Mouse (Mus musculus) heart, embryonic 13.5 days (tissue): ENCODE data around the gene Selenov. TPM values are rescaled to one million over a fixed set of nuclear protein-coding genes. Genes with fewer than 3 reads are reported as not detected.

Experiments
- ATAC-seq: fragments of 200-750 bp; cut with Nextera tagmentation; 2 replicates; pipeline ENCODE4 v1.8.0; 2017; ENCODE audit warnings: moderate TSS enrichment; ENCODE audit not compliant: insufficient number of reproducible peaks, low FRiP score, low TSS enrichment; ENCODE audit errors: extremely low read depth
- H3K27ac ChIP-seq: fragments of 300-500 bp; sonication (generic); replicated peaks from 2 replicates; pipeline ENCODE4 v1.5.1; 2015; ENCODE audit warnings: moderate library complexity, mild to moderate bottlenecking, inconsistent platforms
- H3K27me3 ChIP-seq: fragments of 300-500 bp; sonication (generic); replicated peaks from 2 replicates; pipeline ENCODE4 v1.6.1; 2015; ENCODE audit warnings: mild to moderate bottlenecking, inconsistent platforms
- H3K36me3 ChIP-seq: fragments of 300-500 bp; sonication (generic); 2 replicates; pipeline ENCODE4 v1.6.1; 2015; ENCODE audit warnings: mild to moderate bottlenecking, inconsistent platforms
- H3K4me1 ChIP-seq: fragments of 300-500 bp; sonication (generic); 2 replicates; pipeline ENCODE4 v1.6.1; 2015; ENCODE audit warnings: inconsistent platforms
- H3K4me2 ChIP-seq: fragments of 300-500 bp; sonication (generic); 2 replicates; pipeline ENCODE4 v1.6.1; 2015; ENCODE audit warnings: inconsistent platforms, mild to moderate bottlenecking, moderate library complexity
- H3K4me3 ChIP-seq: fragments of 300-500 bp; sonication (generic); 2 replicates; pipeline ENCODE4 v1.5.1; 2015; ENCODE audit warnings: moderate library complexity, mild to moderate bottlenecking, inconsistent platforms
- H3K9ac ChIP-seq: fragments of 300-500 bp; sonication (generic); 2 replicates; pipeline ENCODE4 v1.6.1; 2015; ENCODE audit warnings: inconsistent platforms, mild to moderate bottlenecking, moderate library complexity
- H3K9me3 ChIP-seq: fragments of 300-500 bp; sonication (generic); 2 replicates; pipeline ENCODE4 v1.6.1; 2016; ENCODE audit warnings: inconsistent platforms
- WGBS: fragments of 180-500 bp; shearing (Covaris S2); methylation state at CpG from one replicate; pipeline ENCODE4 v1.1.7; 2015; ENCODE audit warnings: mixed read lengths; 5-methylcytosine and 5-hydroxymethylcytosine counted together
- polyA plus RNA-seq: library from polyadenylated mRNA; unstranded; fragments of >200 nt; fragmentation: Nextera tagmentation; extraction: Ambion mirVana; gene quantifications from 2 replicates; pipeline ENCODE4 v1.2.1, GENCODE M21; 2015

Selenov gene
- polyA plus RNA-seq, 1 experiment from 2014 or later, result not detected

DNA sequence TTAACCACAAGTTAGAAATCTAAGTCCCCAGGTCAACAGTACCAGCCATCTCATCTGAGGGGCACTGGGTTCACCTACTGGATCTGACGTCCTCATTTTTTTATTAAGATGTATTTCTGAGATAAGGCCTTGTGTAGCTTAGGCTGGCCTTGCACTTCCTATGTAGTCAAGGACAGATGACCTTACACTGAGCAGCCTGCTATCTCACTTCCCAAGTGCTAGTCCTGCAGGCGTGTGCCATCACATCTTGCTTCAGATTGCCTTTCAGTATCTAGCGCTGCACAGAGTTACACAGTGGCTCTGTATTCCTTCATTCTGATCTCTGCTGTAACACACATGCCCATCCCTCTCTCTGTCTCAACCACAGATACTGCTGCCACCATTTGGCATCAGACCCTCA, 27.1 kb upstream of the Selenov start:
- no peaks in the 10 kb centered on the region for H3K4me1 ChIP-seq
- no peak for ATAC-seq
- H3K4me3 ChIP-seq, result no peak overlapping the region
- H3K36me3 ChIP-seq, result peaks cover 92% of the 10 kb centered on the region
- no peaks in the 10 kb centered on the region for H3K27me3 ChIP-seq
- H3K9ac ChIP-seq, result no peak overlapping the region
- no peaks in the 10 kb centered on the region for H3K9me3 ChIP-seq
- no peak overlapping the region for H3K4me2 ChIP-seq
- 81% methylated on average over 3 of the region's 3 CpGs for WGBS
- no peak overlapping the region for H3K27ac ChIP-seq

DNA sequence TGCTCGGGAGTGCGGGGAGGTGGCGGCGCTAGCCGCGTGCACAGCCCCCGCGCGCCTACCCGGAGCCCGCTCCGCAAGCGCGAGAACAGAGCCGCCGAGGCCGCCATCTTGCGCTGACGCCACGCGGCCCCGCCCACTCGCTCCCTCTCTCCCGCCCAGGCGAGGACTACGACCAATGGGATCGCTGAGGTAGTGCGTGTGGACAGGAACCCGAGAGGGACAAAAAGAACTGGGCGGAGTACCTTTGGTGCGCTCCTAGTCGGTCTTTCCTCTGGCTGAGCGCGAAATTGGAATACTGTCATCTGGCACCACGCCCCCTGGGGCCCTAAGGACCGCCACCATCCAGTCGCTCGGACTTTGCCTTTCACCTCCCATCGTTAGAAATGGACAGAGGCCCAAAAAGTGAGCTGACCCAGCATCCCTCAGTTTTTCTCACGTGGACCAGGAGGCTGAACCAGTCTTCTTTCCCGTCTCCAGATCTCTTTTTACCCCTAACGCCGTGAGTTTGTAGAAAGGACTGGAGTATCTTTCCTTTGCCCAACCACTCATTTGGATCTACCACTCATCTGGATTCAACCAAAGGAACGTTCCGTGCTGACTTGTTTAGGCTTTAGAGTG, 21.0 kb upstream of the Selenov start, which contains the start of gene Timm50:
Gene Timm50 (minus strand): TSS at position 147 of the 618 bp plus-strand sequence.
- WGBS, result under 1% methylated on average over 43 of the region's 45 CpGs
- Histone ChIP-seq H3K4me3 (peak within 1 kb of the TSS; percentile 93), H3K9me3 (no peaks in the 10 kb centered on the region), H3K4me1 (peaks cover 19% of the 10 kb centered on the region), H3K27ac (peak within 1 kb of the TSS; percentile 57), H3K4me2 (peak within 1 kb of the TSS; percentile 92), H3K36me3 (peaks cover 67% of the 10 kb centered on the region), H3K27me3 (no peaks in the 10 kb centered on the region), H3K9ac (peak within 1 kb of the TSS; percentile 92)
- ATAC-seq, result peak; percentile 92

DNA sequence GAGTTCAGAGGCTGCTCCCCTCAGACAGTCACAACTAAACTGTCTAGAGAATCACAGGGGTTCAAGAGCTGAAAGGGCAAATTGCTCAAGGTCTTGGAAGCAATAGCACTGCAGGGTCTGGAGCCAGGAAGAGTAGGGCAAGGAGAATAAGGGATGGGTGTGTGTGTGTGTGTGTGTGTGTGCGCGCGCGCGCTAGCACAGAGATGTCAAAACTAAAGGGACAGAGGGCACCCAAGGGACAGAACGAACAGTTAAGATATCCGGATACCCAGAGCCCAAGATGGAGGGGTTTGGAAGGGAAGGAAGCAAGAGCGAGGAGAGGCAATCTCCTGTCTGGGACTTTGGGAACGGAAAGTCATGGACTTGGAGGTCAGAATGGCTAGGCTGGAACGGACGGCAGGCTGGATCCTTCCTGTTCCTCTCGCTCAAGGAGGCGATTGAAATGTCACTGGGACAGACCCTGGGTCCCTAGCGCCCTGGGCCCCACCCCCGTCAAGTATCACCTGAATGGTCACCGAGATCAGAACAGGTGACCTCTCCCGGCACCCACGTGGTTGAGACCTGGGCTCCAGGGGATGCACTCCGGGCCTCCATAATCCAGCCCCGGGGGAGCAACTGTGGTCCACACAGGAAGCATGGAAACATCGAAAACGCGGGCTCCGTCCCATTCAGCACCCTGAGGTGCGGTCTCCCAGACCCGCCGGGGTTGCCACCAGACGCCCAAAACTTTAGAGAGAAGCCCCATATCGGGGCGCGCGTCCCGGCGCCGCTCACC, 20.4 kb upstream of the Selenov start:
- Histone ChIP-seq H3K27ac (peak overlapping the region; percentile 57), H3K9me3 (no peaks in the 10 kb centered on the region), H3K36me3 (peaks cover 67% of the 10 kb centered on the region), H3K4me3 (peak overlapping the region; percentile 93), H3K4me1 (peaks cover 19% of the 10 kb centered on the region), H3K27me3 (no peaks in the 10 kb centered on the region), H3K4me2 (peak overlapping the region; percentile 92), H3K9ac (peak overlapping the region; percentile 92)
- peak; percentile 27; the same call in 1 of the 2 replicates for ATAC-seq
- WGBS, result 4% methylated on average over 35 of the region's 35 CpGs

- H3K4me3 ChIP-seq, result no peak overlapping the region
- H3K4me1 ChIP-seq, result peaks cover 19% of the 10 kb centered on the region
- no peaks in the 10 kb centered on the region for H3K27me3 ChIP-seq
- H3K36me3 ChIP-seq, result peaks cover 67% of the 10 kb centered on the region
- 61% methylated on average over 9 of the region's 9 CpGs for WGBS
- no peak overlapping the region for H3K9ac ChIP-seq
- H3K27ac ChIP-seq, result no peak overlapping the region
- no peak for ATAC-seq
- no peak overlapping the region for H3K4me2 ChIP-seq
- H3K9me3 ChIP-seq, result no peaks in the 10 kb centered on the region
These were observed 18.8 kb upstream of the Selenov start for GRCm38 (mm10) chr7:28309737-28310136.

DNA sequence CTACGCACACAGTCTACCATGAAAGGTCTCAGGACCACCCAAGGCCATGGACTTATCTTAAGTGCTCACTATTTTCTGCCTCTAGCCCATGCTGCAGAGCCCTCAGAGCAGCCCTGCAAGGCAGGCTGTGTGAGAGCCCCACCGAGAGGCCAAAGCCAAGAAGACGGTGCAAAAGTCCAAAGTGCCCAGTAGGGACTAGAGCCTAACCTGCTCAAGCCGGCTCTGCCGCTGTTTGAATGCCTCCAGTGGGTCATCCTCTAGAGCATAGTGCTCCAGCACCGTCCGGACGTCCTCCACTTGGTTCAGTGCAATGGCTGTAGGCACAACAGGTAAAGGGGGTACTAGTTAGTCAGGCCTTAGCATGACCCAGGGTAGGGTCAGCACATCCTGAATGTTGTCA, 15.2 kb upstream of the Selenov start:
- Histone ChIP-seq H3K4me1 (peaks cover 24% of the 10 kb centered on the region), H3K27ac (no peak overlapping the region), H3K27me3 (peaks cover 26% of the 10 kb centered on the region), H3K4me3 (no peak overlapping the region), H3K36me3 (peaks cover 59% of the 10 kb centered on the region), H3K9ac (no peak overlapping the region), H3K4me2 (no peak overlapping the region), H3K9me3 (no peaks in the 10 kb centered on the region)
- WGBS, result 78% methylated on average over 8 of the region's 8 CpGs
- no peak for ATAC-seq

GRCm38 (mm10) chr7:28305641-28306040, 14.7 kb upstream of the Selenov start:
- Histone ChIP-seq H3K9ac (no peak overlapping the region), H3K4me1 (peaks cover 20% of the 10 kb centered on the region), H3K4me2 (no peak overlapping the region), H3K9me3 (no peaks in the 10 kb centered on the region), H3K4me3 (no peak overlapping the region), H3K27me3 (peaks cover 32% of the 10 kb centered on the region), H3K27ac (no peak overlapping the region), H3K36me3 (peaks cover 59% of the 10 kb centered on the region)
- WGBS, result 83% methylated on average over 10 of the region's 10 CpGs
- no peak for ATAC-seq

DNA sequence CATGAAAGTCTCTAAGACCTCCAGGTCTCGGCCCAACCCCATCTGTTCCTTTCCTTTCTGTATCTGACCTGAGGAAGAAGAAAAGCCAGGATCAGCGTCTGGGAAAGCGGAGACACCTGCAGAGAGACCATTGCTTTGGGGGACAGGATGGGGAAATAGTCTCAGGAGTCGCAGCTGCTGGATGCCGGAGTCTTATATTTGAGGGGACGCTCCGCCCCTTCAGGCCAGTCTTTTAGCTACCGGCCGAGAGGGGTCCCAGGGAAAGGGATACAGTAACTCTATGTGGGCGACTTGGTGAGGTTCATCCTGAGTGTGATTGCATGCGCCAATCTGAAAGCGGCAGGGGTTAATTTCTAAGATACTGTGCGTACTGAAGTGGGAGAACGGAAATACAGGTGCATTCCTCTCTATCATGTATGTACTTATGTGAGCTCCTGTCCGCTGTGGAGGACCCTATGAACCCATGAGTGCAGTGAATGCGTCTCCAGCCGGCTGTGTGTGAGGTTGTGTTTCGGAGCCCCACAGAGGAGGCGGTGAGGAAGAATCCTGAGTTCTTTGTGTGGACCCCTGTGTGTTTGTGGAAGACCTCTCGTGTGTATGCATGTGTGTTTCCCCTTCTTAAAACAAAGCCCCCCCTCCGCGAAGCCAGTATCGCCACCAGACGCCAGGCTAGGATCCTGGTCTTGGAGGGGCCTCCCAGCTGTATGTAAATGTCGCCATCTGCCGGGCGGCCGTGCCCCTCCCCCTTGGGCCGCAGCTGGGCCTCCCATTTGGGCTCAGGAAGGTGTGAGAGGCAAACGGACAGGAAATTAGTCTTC, 10.8 kb upstream of the Selenov start, which contains the start of gene Dll3:
Gene Dll3 (minus strand): TSS at position 623 of the 818 bp plus-strand sequence.
- WGBS, result 1% methylated on average over 30 of the region's 30 CpGs

GRCm38 (mm10) chr7:28298837-28299625, 8.0 kb upstream of the Selenov start:
- 35% methylated on average over 43 of the region's 43 CpGs for WGBS
- H3K27ac ChIP-seq, result no peak overlapping the region
- no peak for ATAC-seq
- peaks cover 98% of the 10 kb centered on the region for H3K27me3 ChIP-seq
- peaks cover 19% of the 10 kb centered on the region for H3K4me1 ChIP-seq
- no peak overlapping the region; the same call in 1 of the 2 replicates for H3K4me2 ChIP-seq
- H3K4me3 ChIP-seq, result no peak overlapping the region
- no peak overlapping the region for H3K9ac ChIP-seq
- H3K9me3 ChIP-seq, result no peaks in the 10 kb centered on the region
- H3K36me3 ChIP-seq, result no peaks in the 10 kb centered on the region

More for the DNA sequence above, 10.8 kb upstream of the Selenov start, which contains the start of gene Dll3:
- Histone ChIP-seq H3K4me1 (peaks cover 15% of the 10 kb centered on the region), H3K9me3 (no peaks in the 10 kb centered on the region), H3K36me3 (peaks cover 22% of the 10 kb centered on the region), H3K9ac (peak within 1 kb of the TSS; percentile 74), H3K27ac (no peak within 1 kb of the TSS), H3K27me3 (peaks cover 70% of the 10 kb centered on the region), H3K4me3 (peak within 1 kb of the TSS; percentile 44), H3K4me2 (peak within 1 kb of the TSS; percentile 70)
- ATAC-seq, result no peak

DNA sequence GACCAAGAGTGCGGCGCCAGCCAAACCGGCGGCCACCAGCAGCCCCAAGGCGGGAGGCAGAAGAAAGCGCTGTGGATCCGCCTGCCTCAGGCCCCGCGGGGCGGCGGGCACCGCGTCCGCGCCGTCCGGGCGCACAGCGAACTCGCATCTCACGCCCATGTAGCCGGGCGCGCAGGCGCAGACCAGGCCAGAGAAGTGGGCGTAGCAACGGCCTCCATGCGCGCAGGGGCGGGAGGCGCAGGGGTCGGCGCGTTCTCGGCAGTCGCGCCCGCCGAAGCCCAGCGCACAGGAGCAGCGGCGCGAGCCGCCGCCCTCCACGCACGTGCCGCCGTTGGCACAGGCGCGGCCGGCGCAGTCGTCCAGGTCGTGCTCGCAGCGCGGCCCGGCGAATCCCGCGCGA, 3.5 kb upstream of the Selenov start:
- peak overlapping the region; percentile 78 for H3K9ac ChIP-seq
- ATAC-seq, result no peak
- no peak overlapping the region for H3K27ac ChIP-seq
- peaks cover 17% of the 10 kb centered on the region for H3K4me1 ChIP-seq
- no peaks in the 10 kb centered on the region for H3K36me3 ChIP-seq
- peak overlapping the region; percentile 59 for H3K4me3 ChIP-seq
- no peaks in the 10 kb centered on the region for H3K9me3 ChIP-seq
- WGBS, result 6% methylated on average over 56 of the region's 63 CpGs
- H3K4me2 ChIP-seq, result peak overlapping the region; percentile 83
- peaks cover 100% of the 10 kb centered on the region for H3K27me3 ChIP-seq

GRCm38 (mm10) chr7:28290165-28290564, 821 bp downstream of the Selenov start:
- under 1% methylated on average over 18 of the region's 18 CpGs for WGBS
- Histone ChIP-seq H3K27ac (no peak overlapping the region), H3K27me3 (peaks cover 89% of the 10 kb centered on the region), H3K9ac (peak overlapping the region; percentile 58; the same call in 1 of the 2 replicates), H3K4me1 (peaks cover 17% of the 10 kb centered on the region), H3K36me3 (no peaks in the 10 kb centered on the region), H3K4me3 (peak overlapping the region; percentile 45), H3K9me3 (no peaks in the 10 kb centered on the region), H3K4me2 (peak overlapping the region; percentile 69)
- ATAC-seq, result no peak
